Mouse (Mus musculus) MEL (cell line): ENCODE measurements around the gene Ifih1. TPM values are rescaled to one million over a fixed set of nuclear protein-coding genes. Genes with fewer than 3 reads are reported as not detected.

Experiments used
- DNase-seq: peaks from one replicate; pipeline ENCODE4 v3.0.0; 2011; ENCODE audit warnings: low read depth, low spot score
- H3K27ac ChIP-seq: 2 replicates; pipeline ENCODE4 v1.5.1; 2012; ENCODE audit warnings: low read depth, mild to moderate bottlenecking, control low read depth, low read length, moderate library complexity; ENCODE audit not compliant: control insufficient read depth
- H3K27me3 ChIP-seq, 2 experiments: fragments of 150-350 bp in 1 of 2; sonication (generic) in 1 of 2; 2 replicates each; pipeline ENCODE4 v1.6.1; 2012; ENCODE audit warnings: low read length in 2 of 2, mild to moderate bottlenecking in 2 of 2, improper control_type of control experiment in 1 of 2, moderate library complexity in 1 of 2; ENCODE audit not compliant: insufficient read depth in 2 of 2, control insufficient read depth in 1 of 2
- H3K36me3 ChIP-seq, 2 experiments: 2 replicates each; pipeline ENCODE4 v1.6.1; 2012 to 2014; ENCODE audit warnings: low read length in 2 of 2, improper control_type of control experiment in 1 of 2, inconsistent platforms in 1 of 2, mild to moderate bottlenecking in 1 of 2; ENCODE audit not compliant: insufficient read depth in 2 of 2, control insufficient read depth in 1 of 2
- H3K4me1 ChIP-seq, 2 experiments: fragments of 150-350 bp in 1 of 2; sonication (generic) in 1 of 2; 2 replicates each; pipeline ENCODE4 v1.6.1; 2012; ENCODE audit warnings: low read length in 2 of 2, improper control_type of control experiment in 1 of 2, mild to moderate bottlenecking in 1 of 2; ENCODE audit not compliant: insufficient read depth in 2 of 2, control insufficient read depth in 1 of 2
- H3K4me3 ChIP-seq, 2 experiments: fragments of 150-350 bp in 1 of 2; sonication (generic) in 1 of 2; 2 replicates each; pipeline ENCODE4 v1.5.1; 2012; ENCODE audit warnings: low read depth in 2 of 2, low read length in 2 of 2, mild to moderate bottlenecking in 2 of 2, moderate library complexity in 2 of 2, control low read depth in 1 of 2, improper control_type of control experiment in 1 of 2; ENCODE audit not compliant: control insufficient read depth in 1 of 2, insufficient read depth in 1 of 2
- H3K79me2 ChIP-seq: 2 replicates; pipeline ENCODE4 v1.6.1; 2012; ENCODE audit warnings: mild to moderate bottlenecking, low read length, moderate library complexity; ENCODE audit not compliant: control insufficient read depth, poor library complexity, insufficient read depth
- H3K9ac ChIP-seq: 2 replicates; pipeline ENCODE4 v1.6.1; 2012; ENCODE audit warnings: low read depth, mild to moderate bottlenecking, control low read depth, low read length, moderate library complexity; ENCODE audit not compliant: control insufficient read depth, poor library complexity, severe bottlenecking
- H3K9me3 ChIP-seq: fragments of 150-350 bp; sonication (generic); replicated peaks from 2 replicates; pipeline ENCODE4 v1.6.1; 2012; ENCODE audit warnings: mild to moderate bottlenecking, low read length, improper control_type of control experiment, moderate library complexity; ENCODE audit not compliant: insufficient read depth
- BHLHE40 ChIP-seq: IDR thresholded peaks from 2 replicates; pipeline ENCODE4 v1.6.1; 2012; ENCODE audit warnings: low read depth, mild to moderate bottlenecking, inconsistent platforms, low read length, improper control_type of control experiment, borderline replicate concordance
- CHD1 ChIP-seq: IDR thresholded peaks from 2 replicates; pipeline ENCODE4 v1.6.1; 2012; ENCODE audit warnings: low read depth, mild to moderate bottlenecking, inconsistent platforms, low read length, improper control_type of control experiment
- CTCF ChIP-seq, 3 experiments: IDR thresholded peaks in 2 of 3; conservative IDR thresholded peaks in 1 of 3; 2 replicates each; pipeline ENCODE4 v1.5.1; 2011 to 2012; ENCODE audit warnings: low read length in 3 of 3, low read depth in 2 of 3, mild to moderate bottlenecking in 2 of 3, improper control_type of control experiment in 1 of 3, inconsistent platforms in 1 of 3, mixed read lengths in 1 of 3, moderate library complexity in 1 of 3; ENCODE audit not compliant: control insufficient read depth in 1 of 3, insufficient read depth in 1 of 3, poor library complexity in 1 of 3, severe bottlenecking in 1 of 3
- EP300 ChIP-seq, 2 experiments: IDR thresholded peaks; 2 replicates each; pipeline ENCODE4 v1.6.1; 2011; ENCODE audit warnings: improper control_type of control experiment in 2 of 2, low read length in 2 of 2, low read depth in 1 of 2, mild to moderate bottlenecking in 1 of 2
- ETS1 ChIP-seq: IDR thresholded peaks from 2 replicates; pipeline ENCODE4 v1.6.1; 2012; ENCODE audit warnings: low read depth, mild to moderate bottlenecking, inconsistent platforms, low read length, improper control_type of control experiment, moderate library complexity
- GATA1 ChIP-seq: IDR thresholded peaks from 2 replicates; pipeline ENCODE4 v1.6.1; 2011; ENCODE audit warnings: low read depth, low read length, improper control_type of control experiment
- HCFC1 ChIP-seq: IDR thresholded peaks from 2 replicates; pipeline ENCODE4 v1.6.1; 2012; ENCODE audit warnings: low read depth, mild to moderate bottlenecking, inconsistent platforms, low read length, improper control_type of control experiment, moderate library complexity
- JUND ChIP-seq: IDR thresholded peaks from 2 replicates; pipeline ENCODE4 v1.6.1; 2011; ENCODE audit warnings: low read depth, mild to moderate bottlenecking, improper control_type of control experiment, low read length
- KAT2A ChIP-seq: conservative IDR thresholded peaks from 2 replicates; pipeline ENCODE4 v1.6.1; 2012; ENCODE audit warnings: low read depth, low read length, improper control_type of control experiment, inconsistent platforms
- MAFK ChIP-seq: IDR thresholded peaks from 2 replicates; pipeline ENCODE4 v1.6.1; 2011; ENCODE audit warnings: low read depth, mild to moderate bottlenecking, low read length, improper control_type of control experiment, borderline replicate concordance
- MAZ ChIP-seq: IDR thresholded peaks from 2 replicates; pipeline ENCODE4 v1.6.1; 2012; ENCODE audit warnings: low read depth, mild to moderate bottlenecking, inconsistent platforms, low read length, improper control_type of control experiment
- MEF2A ChIP-seq: IDR thresholded peaks from 2 replicates; pipeline ENCODE4 v1.6.1; 2014; ENCODE audit warnings: low read depth, mild to moderate bottlenecking, inconsistent platforms, low read length, improper control_type of control experiment; ENCODE audit not compliant: poor library complexity, insufficient replicate concordance, severe bottlenecking; ENCODE audit errors: extremely low read depth
- MXI1 ChIP-seq: IDR thresholded peaks from 2 replicates; pipeline ENCODE4 v1.6.1; 2011; ENCODE audit warnings: mild to moderate bottlenecking, low read depth, low read length, improper control_type of control experiment
- MYC ChIP-seq: IDR thresholded peaks from 2 replicates; pipeline ENCODE4 v1.6.1; 2011; ENCODE audit warnings: low read depth, mild to moderate bottlenecking, low read length, improper control_type of control experiment, moderate library complexity
- NELFE ChIP-seq: IDR thresholded peaks from 2 replicates; pipeline ENCODE4 v1.6.1; 2011; ENCODE audit warnings: low read depth, low read length, improper control_type of control experiment
- NRF1 ChIP-seq: IDR thresholded peaks from 2 replicates; pipeline ENCODE4 v1.6.1; 2014; ENCODE audit warnings: low read depth, mild to moderate bottlenecking, inconsistent platforms, low read length, improper control_type of control experiment, moderate library complexity; ENCODE audit not compliant: poor library complexity, insufficient read depth, severe bottlenecking
- POLR2A ChIP-seq, 2 experiments: IDR thresholded peaks; 2 replicates each; pipeline ENCODE4 v1.6.1; 2011 to 2012; ENCODE audit warnings: low read length in 2 of 2, mild to moderate bottlenecking in 2 of 2, control low read depth in 1 of 2, improper control_type of control experiment in 1 of 2, low read depth in 1 of 2, moderate library complexity in 1 of 2; ENCODE audit not compliant: control insufficient read depth in 1 of 2, insufficient read depth in 1 of 2, poor library complexity in 1 of 2
- RAD21 ChIP-seq: IDR thresholded peaks from 2 replicates; pipeline ENCODE4 v1.6.1; 2011; ENCODE audit warnings: mild to moderate bottlenecking, low read depth, low read length, improper control_type of control experiment
- RCOR1 ChIP-seq: IDR thresholded peaks from 2 replicates; pipeline ENCODE4 v1.6.1; 2012; ENCODE audit warnings: low read depth, mild to moderate bottlenecking, inconsistent platforms, low read length, improper control_type of control experiment
- SIN3A ChIP-seq: IDR thresholded peaks from 2 replicates; pipeline ENCODE4 v1.6.1; 2012; ENCODE audit warnings: low read length, improper control_type of control experiment, inconsistent platforms
- SMC3 ChIP-seq: IDR thresholded peaks from 2 replicates; pipeline ENCODE4 v1.6.1; 2011; ENCODE audit warnings: low read depth, low read length, improper control_type of control experiment
- TAL1 ChIP-seq: IDR thresholded peaks from 2 replicates; pipeline ENCODE4 v1.6.1; 2012; ENCODE audit warnings: mild to moderate bottlenecking, inconsistent platforms, low read length, moderate library complexity, mixed read lengths
- TCF12 ChIP-seq: IDR thresholded peaks from 2 replicates; pipeline ENCODE4 v1.6.1; 2014; ENCODE audit warnings: low read depth, mild to moderate bottlenecking, inconsistent platforms, low read length, improper control_type of control experiment, moderate library complexity
- UBTF ChIP-seq: IDR thresholded peaks from 2 replicates; pipeline ENCODE4 v1.6.1; 2012; ENCODE audit warnings: low read depth, mild to moderate bottlenecking, inconsistent platforms, low read length, improper control_type of control experiment, moderate library complexity, borderline replicate concordance; ENCODE audit not compliant: insufficient read depth
- USF1 ChIP-seq: IDR thresholded peaks from 2 replicates; pipeline ENCODE4 v1.6.1; 2014; ENCODE audit warnings: low read depth, mild to moderate bottlenecking, inconsistent platforms, low read length, improper control_type of control experiment, moderate library complexity
- USF2 ChIP-seq, 2 experiments: IDR thresholded peaks; 2 replicates each; pipeline ENCODE4 v1.6.1; 2011 to 2012; ENCODE audit warnings: improper control_type of control experiment in 2 of 2, low read length in 2 of 2, borderline replicate concordance in 1 of 2, inconsistent platforms in 1 of 2, low read depth in 1 of 2, mild to moderate bottlenecking in 1 of 2; ENCODE audit not compliant: insufficient read depth in 1 of 2
- ZC3H11A ChIP-seq: IDR thresholded peaks from 2 replicates; pipeline ENCODE4 v1.6.1; 2012; ENCODE audit warnings: low read depth, mild to moderate bottlenecking, inconsistent platforms, low read length, improper control_type of control experiment
- ZMIZ1 ChIP-seq: IDR thresholded peaks from 2 replicates; pipeline ENCODE4 v1.6.1; 2012; ENCODE audit warnings: low read depth, mild to moderate bottlenecking, inconsistent platforms, low read length, improper control_type of control experiment, moderate library complexity
- ZNF384 ChIP-seq: IDR thresholded peaks from 2 replicates; pipeline ENCODE4 v1.6.1; 2012; ENCODE audit warnings: low read depth, mild to moderate bottlenecking, inconsistent platforms, low read length, improper control_type of control experiment
- polyA plus RNA-seq, 2 experiments: library from polyadenylated mRNA; stranded (reverse) in 1 of 2; unstranded in 1 of 2; fragments of >175 nt in 1 of 2; fragments of >200 nt in 1 of 2; gene quantifications; 2 replicates each; pipeline versions ENCODE4 v1.2.1 to v1.2.4; 2012; ENCODE audit warnings: low replicate concordance in 2 of 2, low read depth in 1 of 2; ENCODE audit not compliant: insufficient read length in 2 of 2, insufficient read depth in 1 of 2, missing spikeins in 1 of 2
- total RNA-seq: library from RNA; depleted of rRNA; stranded (reverse); fragments of 300-350 nt; gene quantifications from 2 replicates; pipeline ENCODE4 v1.2.3, GENCODE M21; 2012

Ifih1 gene
- total and polyA plus RNA-seq, 3 experiments = 11.4 to 71.9 (median 41.5) TPM

GRCm38 (mm10) chr2:62618934-62619341 lies 27.1 kb downstream of the Ifih1 start (continued):
- no peak; the same call in 1 of the 2 replicates for TF ChIP-seq MEF2A
- no peak for TF ChIP-seq USF1
- no peak for TF ChIP-seq RAD21
- peak; percentile 99 for TF ChIP-seq SIN3A
- TF ChIP-seq ZC3H11A = no peak
- TF ChIP-seq CTCF (IDR thresholded peaks at IDR 0.05 in 2 of 3, conservative IDR thresholded peaks at IDR 0.05 in 1 of 3; ENCODE audit: control insufficient read depth in 1 of 3, insufficient read depth in 1 of 3, low read depth in 2 of 3, low read length in 3 of 3, poor library complexity in 1 of 3, severe bottlenecking in 1 of 3) = no peak
- no peak for TF ChIP-seq CHD1
- TF ChIP-seq GATA1 = peak; percentile 100
- peak; percentile 86; the same call in 1 of the 2 replicates for TF ChIP-seq ZMIZ1
- TF ChIP-seq SMC3 = no peak
- TF ChIP-seq ETS1 = peak; percentile 97
- peak; percentile 99 for TF ChIP-seq TCF12
- TF ChIP-seq NELFE = peak; percentile 10; the same call in 1 of the 2 replicates
- TF ChIP-seq KAT2A = peak; percentile 54
- TF ChIP-seq ZNF384 = peak; percentile 94
- TF ChIP-seq USF2 (IDR thresholded peaks at IDR 0.05; ENCODE audit: borderline replicate concordance in 1 of 2, insufficient read depth in 1 of 2, low read depth in 1 of 2, low read length in 2 of 2) = no peak
- 0 out of 2 replicates have a peak, but pooled peaks have one; percentile 3 for TF ChIP-seq MYC
- peak; percentile 89 for TF ChIP-seq MAFK
- TF ChIP-seq RCOR1 = peak; percentile 92

- TF ChIP-seq USF1 = no peak
- no peak for TF ChIP-seq MEF2A
- no peak for TF ChIP-seq KAT2A
- TF ChIP-seq TAL1 = no peak
- no peak for TF ChIP-seq EP300 (IDR thresholded peaks at IDR 0.05; ENCODE audit: low read depth in 1 of 2, low read length in 2 of 2)
- TF ChIP-seq TCF12 = no peak
- no peak for TF ChIP-seq BHLHE40
- TF ChIP-seq UBTF = no peak
- no peak for TF ChIP-seq MAZ
- TF ChIP-seq MXI1 = no peak
- no peak for TF ChIP-seq JUND
- TF ChIP-seq MYC = no peak
- TF ChIP-seq NRF1 = no peak
- TF ChIP-seq MAFK = no peak
- no peak for TF ChIP-seq HCFC1
- TF ChIP-seq RAD21 = no peak
- TF ChIP-seq USF2 (IDR thresholded peaks at IDR 0.05; ENCODE audit: borderline replicate concordance in 1 of 2, insufficient read depth in 1 of 2, low read depth in 1 of 2, low read length in 2 of 2) = no peak
- no peak for TF ChIP-seq ZNF384
- no peak for TF ChIP-seq CTCF (IDR thresholded peaks at IDR 0.05 in 2 of 3, conservative IDR thresholded peaks at IDR 0.05 in 1 of 3; ENCODE audit: control insufficient read depth in 1 of 3, insufficient read depth in 1 of 3, low read depth in 2 of 3, low read length in 3 of 3, poor library complexity in 1 of 3, severe bottlenecking in 1 of 3)
- no peak for TF ChIP-seq POLR2A (IDR thresholded peaks at IDR 0.05; ENCODE audit: control insufficient read depth in 1 of 2, insufficient read depth in 1 of 2, low read depth in 1 of 2, low read length in 2 of 2, poor library complexity in 1 of 2)
- TF ChIP-seq, all 39 proteins: peak for 0
- H3K79me2 ChIP-seq = no peaks in the 10 kb centered on the region; the same call in 1 of the 2 replicates
- no peak overlapping the region for H3K27ac ChIP-seq
- no peak overlapping the region for H3K4me3 ChIP-seq
- H3K4me1 ChIP-seq = peaks cover 9% of the 10 kb centered on the region in 2 experiments
- no peak for DNase-seq
- no peak overlapping the region for H3K9ac ChIP-seq
- no peaks in the 10 kb centered on the region for H3K27me3 ChIP-seq
- H3K36me3 ChIP-seq = peaks cover 13 to 17% of the 10 kb centered on the region in 2 experiments
- H3K9me3 ChIP-seq = no peaks in the 10 kb centered on the region
Observed at GRCm38 (mm10) chr2:62613133-62613532, 32.9 kb downstream of the Ifih1 start.
